Mouse (Mus musculus) lung, adult 2 months (tissue): ENCODE data around the gene Cplx3.

Source experiments
- CTCF ChIP-seq: fragments of 200-500 bp; IDR thresholded peaks from 2 replicates; pipeline ENCODE4 v1.5.1; 2011; ENCODE audit warnings: mild to moderate bottlenecking, low read length, control low read depth; ENCODE audit not compliant: insufficient read depth
- POLR2A ChIP-seq: fragments of 200-500 bp; IDR thresholded peaks from 2 replicates; pipeline ENCODE4 v1.6.1; 2011; ENCODE audit warnings: low read depth, mild to moderate bottlenecking, control low read depth, low read length, borderline replicate concordance; ENCODE audit errors: extremely low read depth

DNA sequence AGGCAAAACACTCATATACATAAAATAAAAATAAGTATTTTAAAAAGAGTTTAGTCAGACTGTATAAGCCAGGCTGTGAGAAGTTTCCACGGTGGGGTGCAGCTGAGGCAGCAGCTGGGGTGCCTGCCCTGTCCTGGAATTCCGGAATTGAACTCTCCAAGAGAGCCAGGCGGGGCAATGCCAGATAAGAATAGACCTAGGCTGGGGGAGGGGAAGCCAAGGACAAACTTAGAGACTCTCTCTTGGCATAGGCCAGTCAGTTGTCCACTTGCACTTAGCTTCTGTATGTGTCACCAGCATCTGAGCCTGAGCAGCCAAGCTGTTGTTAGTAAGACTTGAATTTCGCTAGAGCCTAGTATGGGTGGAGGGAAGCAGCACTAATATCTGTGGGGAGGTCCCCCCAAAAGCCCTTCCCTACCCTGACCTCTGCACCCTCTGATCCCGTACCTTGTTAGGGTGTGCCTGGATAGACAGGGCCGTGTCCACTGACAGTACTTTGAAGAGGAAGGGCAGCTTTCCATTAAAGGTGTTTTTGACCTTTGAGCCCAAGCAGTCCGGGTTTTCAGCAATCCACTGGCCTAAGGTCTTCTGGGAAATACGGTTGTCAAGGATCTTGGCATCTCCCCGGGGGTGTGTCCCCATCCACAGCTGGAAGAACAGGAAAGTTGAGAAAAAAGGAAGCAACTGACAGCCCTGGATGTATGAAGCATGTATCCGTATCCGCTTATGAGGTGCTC lies 55.8 kb downstream of the Cplx3 start:
- TF ChIP-seq POLR2A (no peak), CTCF (no peak)
